Mouse (Mus musculus) myocyte (in vitro differentiated cells): Measurements from ENCODE around the gene Fam222a.

ENCODE experiments used
- E2F4 ChIP-seq: IDR thresholded peaks from one replicate; pipeline ENCODE4 v1.6.1; 2011; ENCODE audit warnings: mild to moderate bottlenecking, control low read depth, moderate library complexity; ENCODE audit not compliant: insufficient read depth
- POLR2A ChIP-seq: IDR thresholded peaks from one replicate; pipeline ENCODE4 v1.6.1; 2011; ENCODE audit warnings: low read depth, mild to moderate bottlenecking, control low read depth, moderate library complexity; ENCODE audit not compliant: insufficient read length
- SRF ChIP-seq: IDR thresholded peaks from one replicate; pipeline ENCODE4 v1.6.1; 2011; ENCODE audit warnings: low read depth; ENCODE audit not compliant: control insufficient read depth, insufficient read length
- TCF12 ChIP-seq: IDR thresholded peaks from one replicate; pipeline ENCODE4 v1.6.1; 2011; ENCODE audit warnings: mild to moderate bottlenecking, control low read depth; ENCODE audit not compliant: poor library complexity, insufficient read depth, severe bottlenecking

GRCm38 (mm10) chr5:114581486-114581885 lies 13.7 kb downstream of the Fam222a start:
- TF ChIP-seq SRF: no peak
- TF ChIP-seq E2F4: no peak
- TF ChIP-seq POLR2A: no peak
- no peak for TF ChIP-seq TCF12
